Mouse (Mus musculus) WW6 (cell line): Measurements from ENCODE around the gene Rai1.

Experiments used
- DNase-seq: peaks from one replicate; pipeline ENCODE4 v3.0.0-alpha.2; 2013; ENCODE audit warnings: low read depth, low spot score

Gene Rai1

DNA sequence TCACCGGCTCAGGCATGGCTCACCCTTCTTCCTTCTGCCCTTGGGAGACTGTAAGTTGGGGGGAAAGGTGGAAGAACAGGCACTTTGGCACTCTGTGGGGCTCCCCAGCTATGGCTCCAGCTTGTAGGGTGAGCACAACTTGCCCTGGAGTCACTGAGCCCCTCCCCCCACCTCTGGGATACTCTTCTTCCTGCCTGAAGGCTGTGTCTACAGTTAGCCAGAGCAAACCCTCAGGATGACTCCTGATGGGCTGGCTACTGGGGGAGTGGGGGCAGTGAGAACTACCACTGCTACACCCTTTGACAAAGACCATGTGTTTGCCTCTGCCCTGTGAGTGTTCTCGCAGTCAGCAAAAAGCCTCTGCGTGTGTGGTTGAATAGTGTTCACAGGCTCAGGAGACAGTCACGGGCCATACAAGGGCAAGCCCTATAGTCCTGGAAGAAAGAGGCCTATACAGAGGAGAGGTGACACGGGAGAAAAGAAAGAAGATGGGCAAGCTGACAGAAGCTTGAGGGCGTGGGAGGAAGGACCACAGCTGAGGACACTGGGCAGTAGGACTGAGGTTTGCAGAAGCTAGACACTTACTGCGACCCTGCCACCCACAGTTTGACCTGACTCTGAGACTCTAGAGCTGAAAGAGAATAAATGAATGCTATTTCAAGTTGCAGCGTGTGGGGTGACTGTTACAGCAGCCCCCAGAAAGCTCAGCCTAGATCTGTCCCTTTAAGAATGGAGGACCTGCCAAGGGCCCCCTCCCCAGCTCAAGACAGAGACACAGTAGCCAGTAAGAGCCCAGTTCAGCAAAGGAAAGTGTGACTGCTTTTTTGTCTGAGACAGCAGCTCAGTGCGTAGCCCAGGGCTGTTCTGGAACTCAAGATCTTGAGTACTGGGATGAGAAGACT, 9.7 kb upstream of the Rai1 start:
- no peak for DNase-seq

DNA sequence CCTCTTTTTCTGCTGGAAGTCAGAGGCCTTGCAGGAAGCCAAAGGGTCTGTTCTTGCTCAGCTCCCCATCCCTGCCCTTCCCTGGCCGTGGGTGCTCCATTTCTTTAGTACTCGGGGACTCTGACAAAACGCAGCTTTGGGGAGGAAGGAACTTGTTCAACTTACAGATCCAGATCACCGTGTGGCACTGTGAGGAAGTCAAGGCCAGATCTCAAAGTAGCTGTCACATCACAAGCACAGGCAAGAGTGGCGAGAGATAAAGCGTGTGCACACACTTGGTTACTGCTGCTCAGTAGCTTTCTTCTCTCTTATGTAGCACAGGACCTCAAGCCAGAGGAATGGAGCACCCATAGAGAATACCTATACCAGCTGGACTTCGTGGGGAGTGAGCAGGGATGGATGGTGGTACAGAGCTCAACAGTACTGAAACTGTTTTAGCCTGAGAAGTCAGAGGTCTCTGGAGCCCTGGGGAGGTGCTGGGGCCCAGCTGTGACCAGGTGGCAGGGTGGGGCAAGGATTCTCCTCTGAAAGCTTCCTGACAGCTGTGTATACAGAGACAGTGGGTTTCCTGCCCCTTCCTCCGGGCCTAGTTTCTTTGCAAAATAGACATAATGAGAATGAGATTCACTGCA, 5.1 kb upstream of the Rai1 start:
- DNase-seq = no peak

DNA sequence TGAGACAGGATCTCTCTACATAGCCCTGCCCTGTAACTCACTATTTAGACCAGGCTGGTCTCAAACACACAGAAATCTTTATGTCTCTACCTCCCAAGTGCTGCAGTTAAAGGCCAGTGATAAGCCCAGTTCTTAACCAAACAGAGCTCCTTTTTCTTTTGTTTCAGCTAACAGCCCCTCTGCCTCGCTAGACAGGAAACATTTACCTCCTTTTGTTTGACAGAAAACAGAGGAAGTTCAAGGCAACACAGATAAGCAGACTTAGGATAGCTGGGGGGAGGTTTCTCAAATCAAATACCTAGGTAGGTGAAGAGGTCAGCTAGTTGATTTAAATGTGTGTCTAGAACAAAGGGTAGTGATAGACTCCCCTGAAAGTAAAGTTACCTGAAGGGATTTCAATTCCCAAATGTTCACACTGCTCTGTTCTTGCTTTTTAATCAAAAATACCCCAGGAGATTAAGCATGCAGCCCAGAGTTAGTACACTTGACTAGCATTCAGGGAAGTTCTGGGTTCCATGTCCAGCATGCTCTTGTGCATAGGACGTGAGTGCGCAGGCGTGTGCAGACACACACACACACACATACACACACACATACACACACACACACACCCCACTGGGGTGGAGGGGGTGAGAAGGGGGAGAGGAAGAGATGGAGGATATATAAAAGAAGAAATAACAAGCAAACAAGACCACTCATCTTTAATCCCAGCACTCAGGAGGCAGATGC, 3.8 kb upstream of the Rai1 start:
- DNase-seq = no peak

DNA sequence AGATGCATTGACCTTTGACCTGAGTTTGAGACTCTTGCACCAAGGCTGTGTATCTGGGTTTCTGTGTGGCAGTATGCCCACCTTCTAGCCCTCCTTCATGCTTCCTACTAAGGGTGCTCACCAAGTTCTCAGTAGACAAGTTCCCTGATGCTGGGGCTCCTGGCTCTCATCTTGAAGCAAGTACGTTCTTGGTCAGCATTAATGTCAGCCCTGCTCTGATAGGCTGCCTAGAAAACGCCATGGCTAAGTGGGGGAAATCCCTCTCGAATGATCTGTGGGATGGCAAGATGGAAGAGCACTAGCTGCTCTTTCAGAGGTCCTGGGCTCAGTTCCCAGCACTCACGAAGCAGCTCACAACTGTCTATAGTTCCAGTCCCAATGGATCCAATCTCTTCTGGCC, 2.8 kb upstream of the Rai1 start:
- DNase-seq = no peak

DNA sequence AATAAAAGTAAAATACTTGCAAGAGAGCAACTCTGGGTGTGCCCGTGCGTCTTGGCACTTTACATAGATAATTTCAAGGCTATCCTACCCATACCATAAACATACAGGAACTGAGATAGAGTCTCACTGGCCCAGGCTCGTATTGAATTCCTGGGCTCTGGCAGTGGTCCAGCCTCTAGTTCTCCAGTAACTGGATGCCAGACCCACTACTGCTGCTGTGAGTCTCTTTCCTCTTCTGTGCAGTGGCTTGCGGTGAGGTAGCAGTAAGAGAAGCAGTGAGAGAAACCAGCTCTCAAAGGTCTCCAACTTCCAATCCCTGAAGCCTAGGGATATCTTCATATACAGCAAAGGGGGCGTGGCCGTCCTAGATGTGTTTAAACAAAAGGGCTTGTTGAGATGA, 2.1 kb upstream of the Rai1 start:
- no peak for DNase-seq

DNA sequence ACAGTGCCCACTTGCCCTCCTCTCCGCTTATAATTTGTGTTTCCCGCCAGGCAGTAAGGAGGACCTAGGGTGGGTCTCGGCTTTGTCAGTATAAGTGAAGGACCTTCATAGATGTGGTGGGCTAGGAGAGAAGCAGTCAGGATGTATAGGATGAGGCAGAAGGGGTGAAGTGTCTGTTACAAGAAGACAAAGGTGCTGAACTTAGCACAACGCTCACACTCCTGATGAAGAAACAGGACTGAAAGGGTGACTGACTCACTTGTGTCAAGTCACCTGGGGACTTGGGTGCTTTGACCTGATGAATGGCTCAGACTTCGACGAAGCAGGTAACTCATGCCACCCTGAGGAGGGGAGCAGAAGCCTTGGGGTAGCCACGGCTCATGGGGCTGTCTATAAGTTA, 1.2 kb upstream of the Rai1 start:
- DNase-seq = no peak

DNA sequence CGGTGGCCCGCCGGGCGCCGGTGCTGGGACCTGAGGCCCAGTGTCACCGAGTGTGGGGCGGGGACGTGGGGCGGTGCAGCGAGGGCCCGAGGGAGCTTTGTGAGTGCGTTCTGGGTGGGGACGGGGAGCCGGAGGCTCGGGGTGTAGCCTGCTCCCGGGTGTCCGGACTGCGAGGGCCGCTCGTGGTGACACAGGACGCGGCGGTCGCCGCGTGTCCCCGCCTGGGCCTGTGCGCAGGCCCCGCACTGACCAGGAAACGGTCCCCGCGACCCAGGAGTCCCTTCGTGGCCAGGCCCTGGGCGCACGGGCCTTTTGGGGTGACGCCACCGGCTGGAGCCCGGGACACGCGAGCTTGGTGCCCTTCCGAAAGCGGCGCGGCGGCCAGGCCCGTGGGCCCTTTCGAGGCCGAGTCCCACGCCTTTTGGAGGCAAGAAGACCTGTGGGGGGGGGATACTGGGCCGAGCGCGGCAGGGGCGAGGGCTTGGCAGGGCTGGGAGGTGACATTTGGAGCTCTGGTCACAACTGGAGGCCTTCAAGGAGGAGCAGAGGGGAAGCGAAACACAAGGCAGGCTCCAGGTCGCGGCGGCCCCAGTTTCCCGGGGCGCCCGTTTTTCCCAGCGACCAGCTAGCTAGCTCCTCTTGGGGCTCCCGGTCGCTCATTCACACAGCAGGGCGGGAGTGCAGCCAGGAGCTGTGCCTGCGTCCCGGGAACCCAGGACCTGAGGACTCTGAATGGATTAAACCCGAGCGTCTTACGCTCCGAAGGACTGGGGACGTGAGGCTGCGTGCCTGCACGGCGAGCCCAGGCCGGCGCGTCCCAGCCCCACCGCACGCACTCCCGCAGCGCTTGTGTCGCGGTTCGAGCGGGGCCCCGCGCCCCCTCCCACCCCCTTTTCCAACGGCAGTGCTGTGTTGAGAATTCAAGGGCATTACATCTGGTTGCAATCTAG, 1.1 kb downstream of the Rai1 start:
- no peak for DNase-seq

DNA sequence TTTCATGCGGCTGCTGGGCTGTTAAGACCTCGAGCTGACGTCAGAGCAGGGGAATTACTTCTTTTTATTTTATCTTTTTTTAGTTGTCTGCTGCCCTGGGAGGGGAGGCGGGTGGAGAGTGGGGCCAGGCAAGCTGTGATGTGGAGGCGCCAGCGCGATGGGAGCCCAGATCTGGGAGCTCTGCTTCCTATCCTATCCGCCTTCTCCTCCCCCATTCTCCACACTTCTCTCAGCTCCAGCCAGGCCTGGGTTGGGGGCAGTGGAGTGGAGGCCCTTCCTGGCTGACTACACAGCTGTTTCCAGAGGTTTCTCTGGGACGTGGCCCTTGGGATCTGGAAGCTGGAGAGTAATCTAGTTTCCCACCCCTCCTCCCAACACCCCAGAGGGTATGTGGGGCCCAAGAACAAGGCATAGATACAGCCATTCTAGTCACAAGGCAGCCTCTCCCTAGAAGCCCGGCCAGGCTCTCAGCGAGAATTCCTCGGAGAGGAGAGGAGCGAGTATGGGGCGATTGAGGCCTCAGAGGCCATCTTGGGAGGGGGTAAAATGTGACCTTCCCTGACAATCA, 1.8 kb downstream of the Rai1 start:
- DNase-seq = no peak

DNA sequence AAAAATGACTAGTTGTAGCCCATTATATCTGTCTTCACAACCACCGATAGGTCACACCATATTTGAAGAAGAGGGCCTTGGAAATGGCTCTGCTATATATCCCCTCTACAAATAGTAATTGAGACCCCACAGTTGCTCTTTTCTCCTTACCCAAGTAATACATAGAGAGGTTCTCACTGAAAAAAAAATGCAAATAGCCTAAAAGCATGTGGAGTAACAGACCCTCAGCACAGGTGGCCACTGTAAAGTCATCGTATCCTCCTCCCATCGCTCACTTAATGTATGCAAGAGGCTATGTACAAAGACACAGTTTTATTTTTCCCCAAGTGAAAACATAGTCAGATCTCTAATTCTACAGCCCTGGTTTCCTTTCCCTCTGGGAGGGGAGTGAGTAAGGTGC, 2.6 kb downstream of the Rai1 start:
- DNase-seq = no peak

DNA sequence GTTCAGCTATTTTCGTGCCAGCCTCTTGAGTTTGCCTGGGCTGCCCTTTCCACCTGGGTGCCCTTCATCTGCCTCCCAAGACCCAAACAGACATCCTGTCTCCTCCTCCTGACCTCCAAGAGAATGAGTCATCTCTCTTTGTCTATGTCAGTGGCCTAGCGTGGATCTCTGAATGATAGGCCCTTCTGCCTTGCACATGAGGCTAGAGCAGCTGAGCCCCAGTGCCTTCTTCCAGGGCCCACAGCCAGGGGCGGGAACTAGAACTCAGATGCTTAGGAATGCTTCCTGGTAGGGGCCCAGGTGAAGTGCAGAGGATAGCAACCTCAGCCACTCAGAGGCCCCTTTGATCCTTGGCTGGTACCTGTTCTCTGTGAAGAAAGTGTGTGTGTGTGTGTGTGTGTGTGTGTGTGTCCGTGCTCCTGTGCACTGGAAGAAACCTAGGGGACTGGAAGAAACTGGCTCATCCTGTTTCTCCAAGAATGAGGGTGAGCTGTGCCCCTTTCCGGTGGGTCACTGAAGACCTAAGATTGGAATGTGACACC, 3.9 kb downstream of the Rai1 start:
- no peak for DNase-seq

DNA sequence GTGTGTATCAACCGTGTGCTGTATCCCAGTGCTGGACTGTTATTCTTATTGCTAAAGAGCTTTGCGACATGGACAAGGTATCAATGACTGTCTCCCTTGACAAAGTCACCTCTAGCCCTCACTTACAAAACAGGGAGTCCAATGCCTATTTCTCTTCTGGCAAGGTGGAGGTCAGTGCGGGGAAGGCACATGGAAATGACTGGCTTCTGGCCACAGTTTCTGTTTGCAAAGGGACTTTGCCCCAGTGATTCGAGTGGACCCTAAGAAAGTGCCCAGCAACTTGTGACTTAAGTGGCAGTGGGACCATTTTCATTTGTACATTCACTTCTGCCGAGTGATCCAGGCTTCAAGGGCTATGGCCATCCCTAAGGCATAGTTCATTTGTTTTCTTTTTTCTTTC, 5.6 kb downstream of the Rai1 start:
- DNase-seq = no peak

DNA sequence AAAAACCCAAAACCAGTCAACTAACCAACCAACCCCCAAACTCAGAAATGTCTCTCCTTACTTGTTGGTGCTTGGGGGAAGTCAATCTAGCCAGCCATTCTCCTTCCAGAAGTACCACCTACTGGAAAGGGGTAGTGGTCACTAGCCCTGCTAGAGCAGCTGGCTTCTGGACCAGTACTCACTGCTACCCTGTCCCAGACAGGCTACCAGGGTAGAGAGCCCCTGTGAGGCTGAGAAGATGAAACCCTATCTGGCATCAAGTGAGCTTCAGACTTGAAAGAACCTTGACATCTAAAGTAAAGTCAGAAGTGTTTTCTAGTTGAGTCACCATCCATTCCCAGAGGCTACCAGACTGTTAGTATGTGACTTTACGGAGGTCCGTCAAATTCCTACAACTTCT, 6.8 kb downstream of the Rai1 start:
- no peak for DNase-seq

DNA sequence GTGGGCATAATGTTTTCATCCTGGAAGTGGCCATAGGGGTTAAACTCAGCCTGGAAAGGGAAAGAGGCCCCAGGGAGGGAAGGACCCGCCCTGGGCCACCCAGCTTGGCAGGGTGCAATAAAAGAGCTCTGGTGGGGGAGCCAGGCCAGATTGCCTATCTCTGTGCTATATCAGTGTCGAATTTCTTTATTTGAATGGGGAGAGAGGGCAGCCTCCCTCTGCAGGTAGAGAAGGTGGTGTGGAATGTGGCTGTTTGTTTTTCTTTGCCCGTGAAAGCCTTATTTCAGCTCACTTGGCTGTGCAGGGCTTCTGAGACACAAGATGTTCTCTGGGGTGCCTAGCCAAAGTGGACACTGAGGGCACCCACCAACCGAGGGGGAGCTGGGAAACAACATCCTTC, 8.8 kb downstream of the Rai1 start:
- no peak for DNase-seq

DNA sequence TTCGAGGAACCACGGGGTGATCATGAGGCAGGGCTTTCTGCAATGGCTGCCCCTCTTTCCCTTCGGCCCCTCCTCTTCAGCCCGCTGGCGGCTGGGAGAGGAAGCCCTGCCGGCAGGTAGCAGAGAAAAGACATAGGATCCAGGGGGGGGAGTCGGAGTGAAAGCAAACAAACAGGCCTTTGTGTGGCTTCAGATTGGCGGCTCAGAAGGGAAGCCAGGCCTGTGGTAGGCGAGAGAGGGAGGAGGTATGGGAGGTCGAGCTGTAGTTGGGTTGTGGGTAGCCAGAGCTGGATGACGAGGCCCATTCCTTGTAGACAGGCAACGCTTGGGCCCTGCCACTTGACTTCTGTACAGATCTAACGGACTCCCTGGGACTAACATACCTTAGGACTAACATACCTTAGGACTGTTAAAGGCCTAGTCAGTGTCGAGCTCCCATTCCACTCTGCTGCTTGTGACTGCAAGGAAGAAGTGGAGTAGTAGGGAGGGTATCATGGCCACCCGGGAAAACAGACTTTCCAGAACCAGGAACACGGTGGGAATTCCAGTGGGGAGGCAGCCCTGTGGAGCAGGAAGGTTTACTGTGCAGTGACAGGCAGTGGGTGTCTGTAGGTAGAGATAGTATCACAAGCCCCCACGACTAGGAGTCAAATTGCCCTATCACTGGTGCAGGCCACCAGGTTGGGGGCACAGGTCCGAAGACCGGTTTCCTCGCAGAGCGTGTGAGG, 9.6 kb downstream of the Rai1 start:
- no peak for DNase-seq

DNA sequence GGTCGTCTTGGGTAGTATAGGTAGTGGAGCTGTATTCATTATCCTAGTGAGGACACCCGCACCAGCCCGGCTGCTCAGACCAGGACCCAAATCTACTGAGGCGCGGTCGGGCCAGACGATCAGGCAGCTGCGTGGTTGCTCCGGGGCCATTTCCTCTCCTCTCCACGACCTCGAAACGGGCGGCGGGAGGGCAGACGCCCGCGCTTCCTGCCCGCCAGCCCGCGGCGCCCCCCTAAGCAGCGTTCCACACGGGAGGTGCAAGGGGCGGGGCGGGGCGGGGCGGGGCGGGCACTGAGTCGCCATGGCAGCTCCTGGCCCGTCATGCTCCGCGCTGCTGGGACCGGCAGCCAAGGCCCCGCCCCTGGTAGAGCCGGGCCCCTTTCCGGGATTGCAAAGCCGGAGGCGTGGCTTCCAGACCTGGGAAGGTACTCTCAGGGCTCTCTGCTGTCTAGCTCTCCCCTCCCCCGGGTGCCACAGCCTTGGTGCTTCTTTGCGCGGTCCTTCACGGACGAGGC, 10.3 kb downstream of the Rai1 start:
- DNase-seq = peak; percentile 95

DNA sequence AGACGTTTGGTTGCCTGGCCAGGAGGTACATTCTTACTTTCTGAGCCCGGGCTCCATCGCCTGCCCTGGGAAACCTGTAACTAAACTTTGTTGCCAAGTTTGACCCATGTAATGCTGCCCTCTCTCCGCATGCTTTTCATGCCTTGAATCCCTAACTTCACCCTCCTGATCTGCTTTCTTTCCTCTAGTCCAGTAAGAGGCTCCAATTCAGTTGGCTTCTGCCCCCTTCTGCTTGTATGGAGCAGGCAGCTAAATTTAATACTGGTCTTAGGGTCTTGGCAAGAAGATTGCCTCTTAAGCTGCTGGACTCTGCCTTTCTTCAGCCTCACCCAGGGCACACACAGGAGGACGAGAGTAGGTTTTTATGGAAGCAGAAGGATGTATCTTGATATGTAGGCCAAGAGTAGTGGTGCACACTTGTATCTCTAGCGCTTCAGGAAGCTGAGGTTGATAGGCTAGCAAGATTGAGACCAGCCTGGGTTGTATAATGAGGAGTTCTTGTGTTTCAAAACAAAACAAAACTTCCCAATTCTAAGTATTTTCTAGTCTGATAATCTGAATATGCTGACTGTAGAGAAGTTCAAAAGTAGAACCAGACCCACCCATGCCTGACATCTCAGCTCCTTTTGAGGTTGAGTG, 10.9 kb downstream of the Rai1 start:
- no peak for DNase-seq

DNA sequence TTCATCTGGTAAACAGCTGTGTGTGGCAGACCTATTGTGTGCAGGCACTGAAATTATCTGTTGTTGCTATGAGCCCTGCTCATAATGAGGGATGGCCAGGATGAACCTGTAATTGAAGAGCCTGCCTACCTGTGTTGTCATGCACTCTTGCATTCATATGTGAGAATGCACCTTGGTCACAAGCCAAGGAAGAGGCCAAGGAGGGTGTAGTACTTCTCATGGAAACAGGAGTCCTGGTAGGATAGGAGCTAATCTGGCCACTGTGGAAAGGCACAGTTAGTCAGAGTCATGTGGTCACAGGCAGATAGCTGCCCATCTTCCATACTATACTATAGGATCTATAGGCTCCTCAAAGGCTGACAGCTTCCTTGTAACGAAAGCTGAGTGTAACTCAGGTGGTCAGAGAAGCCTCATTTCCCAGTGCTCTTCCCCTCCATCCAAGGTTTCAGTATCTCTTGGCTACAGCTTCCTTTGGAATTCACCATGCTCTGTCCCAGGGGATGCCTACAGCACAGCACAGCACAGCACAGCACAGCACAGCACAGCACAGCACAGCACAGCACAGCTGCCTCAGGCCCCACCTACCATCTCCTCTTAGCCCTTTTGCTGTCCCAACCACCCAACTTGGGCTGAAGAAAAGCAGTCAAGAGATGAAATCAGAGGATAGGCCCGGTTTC, 15.9 kb downstream of the Rai1 start:
- DNase-seq = no peak

DNA sequence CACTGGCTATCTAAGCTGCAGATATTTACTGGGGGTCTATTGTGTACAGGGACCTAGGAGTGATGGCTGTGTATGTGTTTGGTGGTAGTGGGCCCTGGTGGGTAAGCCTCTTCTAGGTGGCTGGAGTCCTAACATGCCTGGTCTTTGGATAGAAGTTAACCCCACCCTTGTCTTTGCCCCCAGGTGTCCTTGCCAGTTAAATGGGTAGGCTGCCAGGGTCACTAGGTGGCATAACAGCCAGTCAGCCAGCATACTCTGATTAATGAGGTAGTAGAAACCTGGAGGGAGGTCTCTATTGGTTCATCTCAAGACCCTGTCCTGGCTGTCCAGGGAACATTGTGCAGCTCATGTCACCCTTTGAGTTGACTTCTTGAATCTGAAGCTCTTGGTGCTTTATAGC, 17.8 kb downstream of the Rai1 start:
- DNase-seq = no peak

DNA sequence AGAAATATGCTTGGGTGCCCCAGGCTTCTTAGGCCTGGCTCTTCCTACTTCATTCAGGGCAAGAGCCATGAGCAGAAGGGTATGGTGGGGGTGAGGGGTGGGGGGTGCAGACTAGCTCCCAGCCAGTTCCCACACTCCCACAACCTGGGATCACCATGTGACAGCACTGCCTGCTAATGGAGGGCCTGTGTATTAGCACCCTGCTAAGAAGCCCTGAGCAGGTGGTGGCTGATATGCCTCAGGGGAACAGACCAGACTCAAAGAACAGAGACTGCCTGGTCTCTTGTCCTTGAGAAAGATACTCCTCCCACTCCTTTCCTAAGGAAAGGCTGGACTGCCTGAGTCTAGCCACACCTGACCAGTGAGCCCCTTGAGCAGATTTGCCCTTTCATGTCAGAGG, 22.2 kb downstream of the Rai1 start:
- DNase-seq = no peak
